In genomic region chr10:127075651-127076050, GRCm38 (mm10) we compare ENCODE assay signal across 18 mouse cellular contexts. TPM values are rescaled to one million over a fixed set of nuclear protein-coding genes. Genes with fewer than 3 reads are reported as not detected.
A peak's percentile ranks its signal among the peaks of the same experiment; 100 is the strongest.
DNase-seq lines count a peak whose midpoint lies in the region; ATAC-seq and TF ChIP-seq lines count a peak whose summit lies in the region.
"Had no signal": no experiment of that assay in that cellular context is flagged by ENCODE, and none has a peak within 500 bp of the region (broad histone marks: within the 10 kb centered on the region; RNA-seq: fewer than 3 reads in every experiment).

No protein-coding gene starts in this region.

- no peak for DNase-seq in heart, postnatal 25 days (ENCODE audit: low spot score)
- peak; percentile 35 for DNase-seq in thymus, postnatal 4 days
- DNase-seq in thymus, postnatal 14 days, result no peak
- DNase-seq in embryonic facial prominence, embryonic 10.5 days (ENCODE audit: low spot score), result no peak
- DNase-seq in kidney, adult 2 months, result no peak
- DNase-seq in kidney, postnatal 10 days, result no peak
- DNase-seq: adrenal gland, adult 8-10 months; cerebellum, adult 9-11 months; retina, postnatal 1 day had no signal

- no peak overlapping the region for H3K9ac ChIP-seq in heart, embryonic 16.5 days (ENCODE audit: low read length)
- H3K9ac ChIP-seq: forebrain, embryonic 15.5 days; limb, embryonic 15.5 days; midbrain, embryonic 15.5 days had no signal

- peak overlapping the region; percentile 33 for H3K4me3 ChIP-seq in heart, embryonic 16.5 days (ENCODE audit: low read length)
- H3K4me3 ChIP-seq in macrophage (ENCODE audit: inconsistent target), result peak overlapping the region; percentile 0; the same call in 1 of the 2 replicates
- no peak overlapping the region for H3K4me3 ChIP-seq in embryonic facial prominence, embryonic 10.5 days
- H3K4me3 ChIP-seq in kidney, adult 2 months (ENCODE audit: insufficient read depth, low read depth, low read length), result no peak overlapping the region
- H3K4me3 ChIP-seq: forebrain, embryonic 15.5 days; hindbrain, embryonic 10.5 days; left cerebral cortex, adult 2 months; limb, embryonic 15.5 days; midbrain, embryonic 15.5 days had no signal

- no peaks in the 10 kb centered on the region for H3K36me3 ChIP-seq in heart, embryonic 16.5 days (ENCODE audit: control insufficient read depth, insufficient read depth)
- no peaks in the 10 kb centered on the region for H3K36me3 ChIP-seq in macrophage (ENCODE audit: inconsistent target)
- no peaks in the 10 kb centered on the region for H3K36me3 ChIP-seq in embryonic facial prominence, embryonic 10.5 days (replicated peaks)
- no peaks in the 10 kb centered on the region for H3K36me3 ChIP-seq in kidney, adult 2 months (ENCODE audit: control insufficient read depth, insufficient read depth, low read length)
- H3K36me3 ChIP-seq: forebrain, embryonic 15.5 days; hindbrain, embryonic 10.5 days; limb, embryonic 15.5 days; midbrain, embryonic 15.5 days had no signal

- no peaks in the 10 kb centered on the region for H3K9me3 ChIP-seq in heart, embryonic 16.5 days (replicated peaks; ENCODE audit: control insufficient read depth, low read length)
- no peaks in the 10 kb centered on the region for H3K9me3 ChIP-seq in embryonic facial prominence, embryonic 10.5 days
- H3K9me3 ChIP-seq: forebrain, embryonic 15.5 days; hindbrain, embryonic 10.5 days; limb, embryonic 15.5 days; midbrain, embryonic 15.5 days had no signal

- no peaks in the 10 kb centered on the region; the same call in 1 of the 2 replicates for H3K79me2 ChIP-seq in macrophage (ENCODE audit: inconsistent target)

- intact Hi-C loops in heart, postnatal 25 days (cut with DNase I), result no loop called here

- ATAC-seq in heart, embryonic 16.5 days (replicated peaks; ENCODE audit: extremely low read depth, insufficient read depth, low FRiP score), result no peak
- ATAC-seq: forebrain, embryonic 15.5 days; midbrain, embryonic 15.5 days had no signal

- H3K4me1 ChIP-seq in heart, embryonic 16.5 days (ENCODE audit: control insufficient read depth, insufficient read depth, low read length), result peaks cover 17% of the 10 kb centered on the region
- H3K4me1 ChIP-seq in embryonic facial prominence, embryonic 10.5 days, result peaks cover 53% of the 10 kb centered on the region
- H3K4me1 ChIP-seq in kidney, adult 2 months (ENCODE audit: control insufficient read depth, insufficient read depth, low read length), result 0 out of 2 replicates have a peak, but pooled peaks cover 2% of the 10 kb centered on the region

- WGBS in heart, embryonic 16.5 days, result 62% methylated on average over 8 of the region's 8 CpGs
- 3% methylated on average over 8 of the region's 8 CpGs for WGBS in macrophage (ENCODE audit: missing documents)
- 74% methylated on average over 8 of the region's 8 CpGs for WGBS in embryonic facial prominence, embryonic 10.5 days
- WGBS in kidney, adult 2 months, result 51% methylated on average over 8 of the region's 8 CpGs

- no peak overlapping the region for H3K27ac ChIP-seq in heart, embryonic 16.5 days (ENCODE audit: low read length)
- no peak overlapping the region for H3K27ac ChIP-seq in macrophage
- H3K27ac ChIP-seq in embryonic facial prominence, embryonic 10.5 days (replicated peaks), result no peak overlapping the region
- no peak overlapping the region for H3K27ac ChIP-seq in kidney, adult 2 months (ENCODE audit: insufficient read depth, low read depth, low read length)
- H3K27ac ChIP-seq: forebrain, embryonic 15.5 days; hindbrain, embryonic 10.5 days; limb, embryonic 15.5 days; stomach, postnatal 0 days had no signal

- H3K4me2 ChIP-seq in heart, embryonic 16.5 days (ENCODE audit: low read depth, low read length), result peak overlapping the region; percentile 3
- H3K4me2 ChIP-seq: forebrain, embryonic 15.5 days; limb, embryonic 15.5 days had no signal

- H3K27me3 ChIP-seq in heart, embryonic 16.5 days (ENCODE audit: control insufficient read depth, insufficient read depth, low read length), result peaks cover 51% of the 10 kb centered on the region
- H3K27me3 ChIP-seq in embryonic facial prominence, embryonic 10.5 days (replicated peaks; ENCODE audit: low read depth, poor library complexity, severe bottlenecking), result peaks cover 59% of the 10 kb centered on the region
- peaks cover 5% of the 10 kb centered on the region for H3K27me3 ChIP-seq in kidney, adult 2 months (replicated peaks; ENCODE audit: control insufficient read depth, insufficient read depth, low read length)
- H3K27me3 ChIP-seq: midbrain, embryonic 15.5 days had no signal

- no peak for TF ChIP-seq POLR2A in kidney, adult 2 months (IDR thresholded peaks at IDR 0.05; ENCODE audit: low read depth, low read length)

- no peak for TF ChIP-seq CTCF in kidney, adult 2 months (conservative IDR thresholded peaks at IDR 0.05; ENCODE audit: insufficient read depth, insufficient read length, low read depth, low read length)

RNA-seq across cellular contexts. Expression of gene Agap2, which starts 0.6 kb away (rescaled TPM):
- 0.32 and 0.42 TPM in 2 replicates for polyA plus RNA-seq in heart, embryonic 16.5 days (2015; fragmentation: Nextera tagmentation; extraction: Ambion mirVana)
- 1 to 10 TPM; 5.9 to 7.3 TPM for total RNA-seq in heart, postnatal 25 days (2021)
- total RNA-seq in macrophage (2018; cell fraction: chromatin; rRNA removed), result 1 to 10 TPM in 7 of 26 experiments, under 1 TPM in 14, not detected in 5; 0.15 to 3.4 (median 0.46) TPM
- total RNA-seq in macrophage (2018; cell fraction: cytosol; rRNA removed), result 1 to 10 TPM in 5 of 26 experiments, under 1 TPM in 21; 0.11 to 2.2 (median 0.39) TPM
- 1 to 10 TPM in 14 of 26 experiments, under 1 TPM in 11, not detected in 1; 0.17 to 3.9 (median 1.2) TPM for total RNA-seq in macrophage (2018; cell fraction: nucleus; rRNA removed)
- 0.25 to 0.89 TPM (median 0.42 TPM) in 3 replicates for polyA plus RNA-seq in macrophage (2018)
- 0.04 and 0.21 TPM in 2 replicates for polyA plus RNA-seq in embryonic facial prominence, embryonic 10.5 days (2016; fragmentation: Nextera tagmentation; extraction: Ambion mirVana)
- 1.3 and 2.2 TPM in 2 replicates for polyA plus RNA-seq in kidney, adult 2 months (2012; rRNA removed)

RNA-seq across cellular contexts. Expression of gene Tspan31, which starts 5.6 kb away (rescaled TPM):
- 110 and 112 TPM in 2 replicates for polyA plus RNA-seq in heart, embryonic 16.5 days (2015; fragmentation: Nextera tagmentation; extraction: Ambion mirVana)
- total RNA-seq in heart, postnatal 25 days (2021), result 10 to 100 TPM; 43.4 to 47.4 TPM
- 10 to 100 TPM; 20.1 to 54.5 (median 33.9) TPM for total RNA-seq in macrophage (2018; cell fraction: chromatin; rRNA removed)
- 100 to 1,000 TPM in 25 of 26 experiments, 10 to 100 TPM in 1; 93.9 to 147 (median 122) TPM for total RNA-seq in macrophage (2018; cell fraction: cytosol; rRNA removed)
- total RNA-seq in macrophage (2018; cell fraction: nucleus; rRNA removed), result 100 to 1,000 TPM in 8 of 26 experiments, 10 to 100 TPM in 18; 50.1 to 140 (median 91.8) TPM
- polyA plus RNA-seq in macrophage (2018), result 104 to 129 TPM (median 119 TPM) in 3 replicates
- 168 and 180 TPM in 2 replicates for polyA plus RNA-seq in embryonic facial prominence, embryonic 10.5 days (2016; fragmentation: Nextera tagmentation; extraction: Ambion mirVana)
- 102 and 117 TPM in 2 replicates for polyA plus RNA-seq in kidney, adult 2 months (2012; rRNA removed)

RNA-seq across cellular contexts. Expression of gene Cdk4, which starts 12.3 kb away (rescaled TPM):
- polyA plus RNA-seq in heart, embryonic 16.5 days (2015; fragmentation: Nextera tagmentation; extraction: Ambion mirVana), result 834 and 885 TPM in 2 replicates
- 10 to 100 TPM; 76.1 to 83.3 TPM for total RNA-seq in heart, postnatal 25 days (2021)
- 100 to 1,000 TPM in 6 of 26 experiments, 10 to 100 TPM in 20; 24.2 to 132 (median 59.4) TPM for total RNA-seq in macrophage (2018; cell fraction: chromatin; rRNA removed)
- 100 to 1,000 TPM in 9 of 26 experiments, 10 to 100 TPM in 17; 62.4 to 138 (median 87.8) TPM for total RNA-seq in macrophage (2018; cell fraction: cytosol; rRNA removed)
- total RNA-seq in macrophage (2018; cell fraction: nucleus; rRNA removed), result 100 to 1,000 TPM in 7 of 26 experiments, 10 to 100 TPM in 19; 37.6 to 217 (median 77.9) TPM
- polyA plus RNA-seq in macrophage (2018), result 131 to 178 TPM (median 145 TPM) in 3 replicates
- 3,008 and 3,023 TPM in 2 replicates for polyA plus RNA-seq in embryonic facial prominence, embryonic 10.5 days (2016; fragmentation: Nextera tagmentation; extraction: Ambion mirVana)
- polyA plus RNA-seq in kidney, adult 2 months (2012; rRNA removed), result 195 and 216 TPM in 2 replicates

RNA-seq across cellular contexts. Expression of gene March9, which starts 15.7 kb away (rescaled TPM):
- polyA plus RNA-seq in heart, embryonic 16.5 days (2015; fragmentation: Nextera tagmentation; extraction: Ambion mirVana), result 0.12 and 0.32 TPM in 2 replicates
- 1 to 10 TPM; 2.3 to 2.5 TPM for total RNA-seq in heart, postnatal 25 days (2021)
- total RNA-seq in macrophage (2018; cell fraction: chromatin; rRNA removed), result 1 to 10 TPM in 5 of 26 experiments, under 1 TPM in 7, not detected in 14; 0.23 to 3.5 (median 0.60) TPM
- total RNA-seq in macrophage (2018; cell fraction: cytosol; rRNA removed), result 1 to 10 TPM in 13 of 26 experiments, under 1 TPM in 13; 0.12 to 3.1 (median 0.78) TPM
- 1 to 10 TPM in 7 of 26 experiments, under 1 TPM in 15, not detected in 4; 0.14 to 2.0 (median 0.57) TPM for total RNA-seq in macrophage (2018; cell fraction: nucleus; rRNA removed)
- 1.4 to 1.6 TPM (median 1.5 TPM) in 3 replicates for polyA plus RNA-seq in macrophage (2018)
- polyA plus RNA-seq in embryonic facial prominence, embryonic 10.5 days (2016; fragmentation: Nextera tagmentation; extraction: Ambion mirVana), result 1.2 and 1.3 TPM in 2 replicates
- polyA plus RNA-seq in kidney, adult 2 months (2012; rRNA removed), result 13.1 and 15.3 TPM in 2 replicates

RNA-seq across cellular contexts. Expression of gene Cyp27b1, which starts 27.6 kb away (rescaled TPM):
- 0.08 and 0.14 TPM in 2 replicates for polyA plus RNA-seq in heart, embryonic 16.5 days (2015; fragmentation: Nextera tagmentation; extraction: Ambion mirVana)
- total RNA-seq in heart, postnatal 25 days (2021), result under 1 TPM in 1 of 2 experiments, not detected in 1; 0.14 TPM
- total RNA-seq in macrophage (2018; cell fraction: chromatin; rRNA removed), result not detected
- under 1 TPM in 1 of 26 experiments, not detected in 25; 0.04 TPM for total RNA-seq in macrophage (2018; cell fraction: cytosol; rRNA removed)
- under 1 TPM in 2 of 26 experiments, not detected in 24; 0.32 to 0.56 TPM for total RNA-seq in macrophage (2018; cell fraction: nucleus; rRNA removed)
- not detected in 3 replicates for polyA plus RNA-seq in macrophage (2018)
- 0.14 TPM in 2 replicates for polyA plus RNA-seq in embryonic facial prominence, embryonic 10.5 days (2016; fragmentation: Nextera tagmentation; extraction: Ambion mirVana)
- polyA plus RNA-seq in kidney, adult 2 months (2012; rRNA removed), result 13.5 and 14.3 TPM in 2 replicates
- total RNA-seq: gastrocnemius, adult 8-10 months had no signal

Comparison
In these comparisons a context has a peak if more than half of its experiments do, and no peak if none do; other contexts are left out.
1. H3K4me3 ChIP-seq: peak in heart, embryonic 16.5 days (single experiment) and macrophage (single experiment); none in embryonic facial prominence, embryonic 10.5 days (single experiment) and kidney, adult 2 months (single experiment).